9 mouse cellular contexts compared by ENCODE assay signal in the genomic region with DNA sequence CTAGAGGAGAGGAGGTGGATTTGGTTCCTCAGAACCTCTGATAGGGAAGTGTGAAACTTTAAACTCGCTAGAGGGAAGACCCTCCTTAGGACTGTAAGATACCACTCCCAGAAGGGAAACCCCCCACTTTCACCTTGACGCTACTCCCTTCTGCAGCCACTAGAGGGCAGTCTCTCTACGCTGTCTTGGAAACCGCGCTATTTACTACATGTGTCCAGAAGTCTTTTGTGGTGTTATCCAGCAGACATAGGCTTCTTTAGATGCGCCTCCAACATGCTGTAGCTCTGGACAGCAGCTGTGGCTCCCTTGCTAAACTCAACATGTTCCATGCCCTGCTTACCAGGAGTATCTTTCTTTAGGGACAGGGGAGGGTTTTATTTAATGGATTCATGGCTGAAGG. TPM values are rescaled to one million over a fixed set of nuclear protein-coding genes. Genes with fewer than 3 reads are reported as not detected.
DNase-seq lines count a peak whose midpoint lies in the region; ATAC-seq lines count a peak whose summit lies in the region.
"Had no signal": no experiment of that assay in that cellular context is flagged by ENCODE, and none has a peak within 500 bp of the region (broad histone marks: within the 10 kb centered on the region; RNA-seq: fewer than 3 reads in every experiment).

No protein-coding gene starts in this region.

- H3K36me3 ChIP-seq in midbrain, embryonic 12.5 days, result no peaks in the 10 kb centered on the region
- H3K36me3 ChIP-seq: embryonic facial prominence, embryonic 12.5 days had no signal

- no peaks in the 10 kb centered on the region for H3K4me1 ChIP-seq in midbrain, embryonic 12.5 days

- no peaks in the 10 kb centered on the region for H3K9me3 ChIP-seq in midbrain, embryonic 12.5 days
- H3K9me3 ChIP-seq: embryonic facial prominence, embryonic 12.5 days had no signal

- no peak overlapping the region for H3K4me3 ChIP-seq in midbrain, embryonic 12.5 days
- H3K4me3 ChIP-seq: embryonic facial prominence, embryonic 12.5 days had no signal

- no peak overlapping the region for H3K9ac ChIP-seq in midbrain, embryonic 12.5 days (replicated peaks)
- H3K9ac ChIP-seq: embryonic facial prominence, embryonic 12.5 days had no signal

- H3K27ac ChIP-seq in midbrain, embryonic 12.5 days (replicated peaks), result no peak overlapping the region
- H3K27ac ChIP-seq: embryonic facial prominence, embryonic 12.5 days had no signal

- WGBS in midbrain, embryonic 12.5 days, result 3% methylated on average over 6 of the region's 6 CpGs

- H3K4me2 ChIP-seq in midbrain, embryonic 12.5 days (replicated peaks), result no peak overlapping the region
- H3K4me2 ChIP-seq: embryonic facial prominence, embryonic 12.5 days had no signal

- H3K27me3 ChIP-seq in midbrain, embryonic 12.5 days, result peaks cover 8% of the 10 kb centered on the region
- H3K27me3 ChIP-seq: embryonic facial prominence, embryonic 12.5 days had no signal

- DNase-seq in layer of hippocampus, adult 11-12 months (ENCODE audit: low spot score), result peak; percentile 21
- DNase-seq in layer of hippocampus, adult 9-10 months (ENCODE audit: low spot score), result no peak
- peak; percentile 70 for DNase-seq in adrenal gland, postnatal 10 days
- DNase-seq in embryo, embryonic 11.5 days (ENCODE audit: low read depth, low spot score), result peak; percentile 72
- peak; percentile 24 to 48 for DNase-seq in layer of hippocampus, postnatal 25 days (ENCODE audit: extremely low spot score in 1 of 2, low spot score in 1 of 2)
- DNase-seq in testis, postnatal 14 days (ENCODE audit: low spot score), result peak; percentile 58

- peak; percentile 68 to 76 for ATAC-seq in hematopoietic stem cell, adult 5-6 weeks (replicated peaks in 1 of 2; ENCODE audit: insufficient read depth in 1 of 2, low FRiP score in 2 of 2, low TSS enrichment in 1 of 2, low read depth in 1 of 2, poor library complexity in 2 of 2, severe bottlenecking in 2 of 2)
- ATAC-seq in midbrain, embryonic 12.5 days (ENCODE audit: low FRiP score, low read depth), result 0 out of 2 replicates have a peak, but pooled peaks have one; percentile 9

RNA-seq across cellular contexts. Expression of gene H2afy2, which starts 54.8 kb away (rescaled TPM):
- 10 to 100 TPM; 13.4 to 16.9 TPM for total RNA-seq in adrenal gland, postnatal 10 days (2021)
- 3.2 and 6.3 TPM in 2 replicates for total RNA-seq in hematopoietic stem cell, adult 5-6 weeks (2017)
- 10 to 100 TPM; 15.6 to 17.2 TPM for total RNA-seq in layer of hippocampus, postnatal 25 days (2021)
- 359 and 366 TPM in 2 replicates for polyA plus RNA-seq in midbrain, embryonic 12.5 days (2016; fragmentation: Nextera tagmentation; extraction: Ambion mirVana)
